Mouse (Mus musculus): ENCODE results near the gene Ceacam2. TPM values are rescaled to one million over a fixed set of nuclear protein-coding genes. Genes with fewer than 3 reads are reported as not detected.
"Not testable (repeated sequence)": the region's sequence is repeated elsewhere in the genome, so short reads cannot be mapped to it uniquely, and the experiment has no call there.

Ceacam2 gene
- 0.16 and 0.24 TPM in 2 replicates for polyA plus RNA-seq (2014; fragmentation: Nextera tagmentation; extraction: Ambion mirVana)

DNA sequence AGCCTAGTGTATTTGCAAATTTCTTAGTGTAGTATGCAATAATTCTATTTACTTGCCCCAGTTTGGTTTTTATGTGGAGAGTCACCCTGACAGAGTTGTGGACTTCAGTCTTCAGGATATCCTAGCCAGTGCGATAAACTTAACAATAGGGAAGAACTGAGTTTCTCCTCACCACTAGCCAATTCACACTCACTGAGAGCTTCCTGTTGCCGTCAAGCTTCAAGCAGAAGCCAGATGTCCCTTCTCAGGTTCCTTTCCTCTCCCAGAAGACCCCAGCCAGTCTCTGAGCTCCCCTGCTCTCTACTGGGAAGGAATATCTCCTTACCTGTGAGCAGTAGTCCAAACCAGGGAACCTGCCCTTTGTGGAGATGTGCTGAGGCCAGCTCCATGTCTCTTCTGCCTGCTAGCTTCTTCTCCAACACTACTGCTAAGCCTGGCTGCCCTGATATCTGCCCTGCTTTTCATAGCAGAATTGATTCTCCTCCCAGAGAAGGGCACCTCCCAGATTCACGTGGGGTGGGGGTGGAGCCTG, at the start of gene Ceacam2:
Gene Ceacam2 (minus strand): TSS at position 482 of the 532 bp plus-strand sequence.
- not testable (repeated sequence) for ATAC-seq (ENCODE audit: low FRiP score, low TSS enrichment); H3K9me3 ChIP-seq (ENCODE audit: control insufficient read depth, low read length); H3K9ac ChIP-seq (replicated peaks; ENCODE audit: low read length); H3K4me2 ChIP-seq (ENCODE audit: low read length); H3K27ac ChIP-seq (replicated peaks; ENCODE audit: low read depth, low read length); H3K4me3 ChIP-seq (replicated peaks; ENCODE audit: low read depth, low read length); H3K4me1 ChIP-seq (ENCODE audit: control insufficient read depth, insufficient read depth, low read length); H3K27me3 ChIP-seq (ENCODE audit: control insufficient read depth, insufficient read depth, low read length); DNase-seq; H3K36me3 ChIP-seq (ENCODE audit: control insufficient read depth, insufficient read depth, low read length)
- WGBS = 71% methylated on average over 3 of the region's 3 CpGs

- no peak overlapping the region for H3K4me3 ChIP-seq (replicated peaks; ENCODE audit: low read depth, low read length)
- no peaks in the 10 kb centered on the region; the same call in 1 of the 2 replicates for H3K9me3 ChIP-seq (ENCODE audit: control insufficient read depth, low read length)
- no peaks in the 10 kb centered on the region for H3K4me1 ChIP-seq (ENCODE audit: control insufficient read depth, insufficient read depth, low read length)
- no peaks in the 10 kb centered on the region for H3K36me3 ChIP-seq (ENCODE audit: control insufficient read depth, insufficient read depth, low read length)
- H3K9ac ChIP-seq (replicated peaks; ENCODE audit: low read length) = no peak overlapping the region
- 82% methylated on average over 9 of the region's 9 CpGs for WGBS
- no peaks in the 10 kb centered on the region for H3K27me3 ChIP-seq (ENCODE audit: control insufficient read depth, insufficient read depth, low read length)
- DNase-seq = no peak
- ATAC-seq (ENCODE audit: low FRiP score, low TSS enrichment) = no peak
- no peak overlapping the region for H3K4me2 ChIP-seq (ENCODE audit: low read length)
- no peak overlapping the region for H3K27ac ChIP-seq (replicated peaks; ENCODE audit: low read depth, low read length)
Measured at GRCm38 (mm10) chr7:25585351-25586204, 45.9 kb upstream of the Ceacam2 start.

- Histone ChIP-seq H3K4me2 (ENCODE audit: low read length) (no peak overlapping the region), H3K4me1 (ENCODE audit: control insufficient read depth, insufficient read depth, low read length) (no peaks in the 10 kb centered on the region), H3K9me3 (ENCODE audit: control insufficient read depth, low read length) (no peaks in the 10 kb centered on the region; the same call in 1 of the 2 replicates), H3K4me3 (replicated peaks; ENCODE audit: low read depth, low read length) (no peak overlapping the region), H3K9ac (replicated peaks; ENCODE audit: low read length) (no peak overlapping the region), H3K27ac (replicated peaks; ENCODE audit: low read depth, low read length) (no peak overlapping the region), H3K36me3 (ENCODE audit: control insufficient read depth, insufficient read depth, low read length) (no peaks in the 10 kb centered on the region), H3K27me3 (ENCODE audit: control insufficient read depth, insufficient read depth, low read length) (no peaks in the 10 kb centered on the region)
- WGBS = 79% methylated on average over 5 of the region's 5 CpGs
- no peak for ATAC-seq (ENCODE audit: low FRiP score, low TSS enrichment)
- no peak for DNase-seq
Measured at GRCm38 (mm10) chr7:25584651-25585050, 45.0 kb upstream of the Ceacam2 start.

DNA sequence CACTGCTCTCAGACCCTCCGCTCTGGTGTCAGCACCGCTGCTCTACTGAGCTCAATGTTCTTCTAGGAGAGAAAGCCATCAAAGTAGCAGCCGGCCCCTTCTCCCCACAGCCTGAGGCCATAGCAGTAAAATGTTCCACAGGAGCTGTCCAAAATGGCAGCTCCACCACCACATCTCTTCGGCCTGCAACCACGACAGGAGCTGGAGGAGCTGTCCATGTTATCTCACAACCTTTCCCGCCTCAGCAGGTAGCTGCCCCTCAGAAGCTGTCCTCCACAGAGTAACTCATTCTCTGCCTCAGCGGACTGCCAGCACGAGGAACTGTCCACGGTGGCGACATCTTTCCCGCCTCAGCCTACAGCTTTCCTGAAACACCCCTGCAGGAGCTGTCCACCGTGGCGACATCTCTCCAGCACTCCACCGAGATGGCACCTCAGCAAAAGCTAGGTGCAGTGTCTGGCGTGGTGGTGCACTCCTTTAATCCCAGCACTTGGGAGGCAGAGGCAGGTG, 42.7 kb upstream of the Ceacam2 start:
- WGBS = 90% methylated on average over 15 of the region's 15 CpGs

DNA sequence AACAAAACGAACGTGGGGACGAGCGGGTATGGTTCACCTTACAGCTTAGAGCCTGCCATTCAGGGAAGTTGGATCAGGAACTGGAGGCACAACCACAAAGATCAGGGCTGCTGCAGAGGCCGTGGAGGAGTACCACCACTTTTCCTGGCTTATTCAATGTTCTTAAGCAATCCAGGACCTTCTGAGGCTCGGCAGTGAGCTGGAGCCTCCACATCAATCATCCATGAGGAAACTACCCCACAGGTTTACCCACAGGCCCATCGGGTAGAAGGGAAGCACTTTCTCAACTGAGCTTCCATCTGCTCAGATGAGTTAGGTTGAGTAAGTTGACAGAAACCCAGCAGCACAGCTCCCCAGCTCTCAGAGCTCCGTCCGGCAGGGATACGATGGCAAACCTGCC, 39.8 kb upstream of the Ceacam2 start:
- Histone ChIP-seq H3K9me3 (ENCODE audit: control insufficient read depth, low read length) (no peaks in the 10 kb centered on the region; the same call in 1 of the 2 replicates), H3K9ac (replicated peaks; ENCODE audit: low read length) (no peak overlapping the region), H3K4me2 (ENCODE audit: low read length) (no peak overlapping the region), H3K36me3 (ENCODE audit: control insufficient read depth, insufficient read depth, low read length) (no peaks in the 10 kb centered on the region), H3K27me3 (ENCODE audit: control insufficient read depth, insufficient read depth, low read length) (no peaks in the 10 kb centered on the region), H3K4me3 (replicated peaks; ENCODE audit: low read depth, low read length) (no peak overlapping the region), H3K4me1 (ENCODE audit: control insufficient read depth, insufficient read depth, low read length) (no peaks in the 10 kb centered on the region), H3K27ac (replicated peaks; ENCODE audit: low read depth, low read length) (no peak overlapping the region)
- DNase-seq (no peak), ATAC-seq (ENCODE audit: low FRiP score, low TSS enrichment) (no peak)
- WGBS = 88% methylated on average over 10 of the region's 10 CpGs

More for the DNA sequence above, 42.7 kb upstream of the Ceacam2 start:
- Histone ChIP-seq H3K27ac (replicated peaks; ENCODE audit: low read depth, low read length) (no peak overlapping the region), H3K9me3 (ENCODE audit: control insufficient read depth, low read length) (no peaks in the 10 kb centered on the region; the same call in 1 of the 2 replicates), H3K4me3 (replicated peaks; ENCODE audit: low read depth, low read length) (no peak overlapping the region), H3K36me3 (ENCODE audit: control insufficient read depth, insufficient read depth, low read length) (no peaks in the 10 kb centered on the region), H3K27me3 (ENCODE audit: control insufficient read depth, insufficient read depth, low read length) (no peaks in the 10 kb centered on the region), H3K4me2 (ENCODE audit: low read length) (no peak overlapping the region), H3K9ac (replicated peaks; ENCODE audit: low read length) (no peak overlapping the region), H3K4me1 (ENCODE audit: control insufficient read depth, insufficient read depth, low read length) (no peaks in the 10 kb centered on the region)
- no peak for DNase-seq
- ATAC-seq (ENCODE audit: low FRiP score, low TSS enrichment) = no peak

GRCm38 (mm10) chr7:25576793-25577437, 37.3 kb upstream of the Ceacam2 start:
- H3K27me3 ChIP-seq (ENCODE audit: control insufficient read depth, insufficient read depth, low read length); H3K4me2 ChIP-seq (ENCODE audit: low read length); H3K9me3 ChIP-seq (ENCODE audit: control insufficient read depth, low read length); H3K4me3 ChIP-seq (replicated peaks; ENCODE audit: low read depth, low read length); H3K27ac ChIP-seq (replicated peaks; ENCODE audit: low read depth, low read length); H3K4me1 ChIP-seq (ENCODE audit: control insufficient read depth, insufficient read depth, low read length); ATAC-seq (ENCODE audit: low FRiP score, low TSS enrichment); H3K36me3 ChIP-seq (ENCODE audit: control insufficient read depth, insufficient read depth, low read length); DNase-seq; H3K9ac ChIP-seq (replicated peaks; ENCODE audit: low read length): not testable (repeated sequence)
- WGBS = 59% methylated on average over 11 of the region's 14 CpGs

- not testable (repeated sequence) for H3K36me3 ChIP-seq (ENCODE audit: control insufficient read depth, insufficient read depth, low read length); H3K9ac ChIP-seq (replicated peaks; ENCODE audit: low read length); H3K9me3 ChIP-seq (ENCODE audit: control insufficient read depth, low read length); H3K4me3 ChIP-seq (replicated peaks; ENCODE audit: low read depth, low read length); ATAC-seq (ENCODE audit: low FRiP score, low TSS enrichment); H3K27ac ChIP-seq (replicated peaks; ENCODE audit: low read depth, low read length); DNase-seq; H3K4me2 ChIP-seq (ENCODE audit: low read length); H3K4me1 ChIP-seq (ENCODE audit: control insufficient read depth, insufficient read depth, low read length); H3K27me3 ChIP-seq (ENCODE audit: control insufficient read depth, insufficient read depth, low read length)
- WGBS = 29% methylated on average over 6 of the region's 6 CpGs
Measured at GRCm38 (mm10) chr7:25576308-25576707, 36.7 kb upstream of the Ceacam2 start.

- DNase-seq (peak; percentile 32), ATAC-seq (ENCODE audit: low FRiP score, low TSS enrichment) (no peak)
- no peaks in the 10 kb centered on the region for H3K36me3 ChIP-seq (ENCODE audit: control insufficient read depth, insufficient read depth, low read length)
- H3K4me3 ChIP-seq (replicated peaks; ENCODE audit: low read depth, low read length) = no peak overlapping the region
- H3K4me2 ChIP-seq (ENCODE audit: low read length) = no peak overlapping the region
- no peaks in the 10 kb centered on the region for H3K4me1 ChIP-seq (ENCODE audit: control insufficient read depth, insufficient read depth, low read length)
- H3K27ac ChIP-seq (replicated peaks; ENCODE audit: low read depth, low read length) = no peak overlapping the region
- no peaks in the 10 kb centered on the region for H3K9me3 ChIP-seq (ENCODE audit: control insufficient read depth, low read length)
- H3K27me3 ChIP-seq (ENCODE audit: control insufficient read depth, insufficient read depth, low read length) = no peaks in the 10 kb centered on the region
- no peak overlapping the region for H3K9ac ChIP-seq (replicated peaks; ENCODE audit: low read length)
- WGBS = 10% methylated on average over 8 of the region's 8 CpGs
Measured at GRCm38 (mm10) chr7:25575870-25576269, 36.2 kb upstream of the Ceacam2 start.

Data from midbrain, embryonic 14.5 days (tissue).